Mouse (Mus musculus) layer of hippocampus, adult 9-10 months (tissue): ENCODE measurements at regions not wholly inside any gene's neighbourhood (a gene's known extent, or its start where the extent isn't known, plus 50 kb on each side); places are given as distances from the start of the nearest gene placed in this dataset.

ENCODE experiments used
- DNase-seq: peaks from one replicate; pipeline ENCODE4 v3.0.0; 2022; ENCODE audit warnings: low spot score

- no peak for DNase-seq
Observed at GRCm38 (mm10) chr14:61665815-61666214, 58.6 kb downstream of the Kcnrg start.

GRCm38 (mm10) chr14:61673184-61673583 lies 65.9 kb downstream of the Kcnrg start:
- no peak for DNase-seq

- DNase-seq, result no peak
Observed at GRCm38 (mm10) chr14:61678107-61678506, 70.8 kb downstream of the Kcnrg start.

DNA sequence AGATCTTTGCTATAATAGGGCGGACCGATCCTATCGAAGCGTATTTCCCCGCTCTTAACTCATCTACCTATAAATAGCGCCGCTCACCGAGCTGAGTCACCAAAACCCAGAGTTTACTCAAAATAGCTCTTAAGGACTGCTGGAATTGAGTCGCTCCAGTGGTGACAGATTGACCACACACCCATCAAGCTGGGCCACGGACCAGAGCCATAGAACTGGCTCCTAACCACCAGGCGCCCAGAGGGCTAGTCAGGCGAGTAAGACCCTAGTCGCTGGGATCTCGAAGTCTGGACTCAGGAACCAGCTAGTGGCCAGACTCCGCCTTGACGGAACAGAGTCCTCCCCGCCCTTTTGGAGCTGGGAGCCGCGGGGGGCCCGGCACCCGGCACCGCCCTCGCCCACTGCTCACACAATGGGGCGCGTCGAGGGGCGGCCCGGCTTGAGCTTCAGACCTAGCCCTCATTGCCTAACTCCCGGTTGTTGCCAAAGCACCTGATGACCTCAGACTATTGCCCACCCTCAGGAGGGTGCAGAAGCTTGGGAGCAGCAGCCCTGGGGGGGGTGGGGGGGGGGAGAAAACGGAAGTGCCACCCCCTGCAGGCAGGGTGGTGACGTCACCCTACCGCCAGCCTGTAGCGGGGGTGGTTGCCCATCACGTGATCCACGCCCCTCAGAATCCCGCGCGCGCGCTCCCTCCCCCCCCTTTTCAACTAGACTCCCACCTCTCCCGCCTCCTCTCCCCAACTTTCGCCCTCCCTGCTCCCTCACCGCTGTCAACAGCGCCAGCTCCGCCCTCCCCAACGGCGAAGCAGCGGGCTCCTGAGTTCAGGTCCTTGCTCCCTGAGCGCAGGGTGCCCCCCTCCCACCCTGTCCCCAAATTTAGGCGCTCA lies 73.8 kb downstream of the Kcnrg start:
- peak; percentile 55 for DNase-seq

DNA sequence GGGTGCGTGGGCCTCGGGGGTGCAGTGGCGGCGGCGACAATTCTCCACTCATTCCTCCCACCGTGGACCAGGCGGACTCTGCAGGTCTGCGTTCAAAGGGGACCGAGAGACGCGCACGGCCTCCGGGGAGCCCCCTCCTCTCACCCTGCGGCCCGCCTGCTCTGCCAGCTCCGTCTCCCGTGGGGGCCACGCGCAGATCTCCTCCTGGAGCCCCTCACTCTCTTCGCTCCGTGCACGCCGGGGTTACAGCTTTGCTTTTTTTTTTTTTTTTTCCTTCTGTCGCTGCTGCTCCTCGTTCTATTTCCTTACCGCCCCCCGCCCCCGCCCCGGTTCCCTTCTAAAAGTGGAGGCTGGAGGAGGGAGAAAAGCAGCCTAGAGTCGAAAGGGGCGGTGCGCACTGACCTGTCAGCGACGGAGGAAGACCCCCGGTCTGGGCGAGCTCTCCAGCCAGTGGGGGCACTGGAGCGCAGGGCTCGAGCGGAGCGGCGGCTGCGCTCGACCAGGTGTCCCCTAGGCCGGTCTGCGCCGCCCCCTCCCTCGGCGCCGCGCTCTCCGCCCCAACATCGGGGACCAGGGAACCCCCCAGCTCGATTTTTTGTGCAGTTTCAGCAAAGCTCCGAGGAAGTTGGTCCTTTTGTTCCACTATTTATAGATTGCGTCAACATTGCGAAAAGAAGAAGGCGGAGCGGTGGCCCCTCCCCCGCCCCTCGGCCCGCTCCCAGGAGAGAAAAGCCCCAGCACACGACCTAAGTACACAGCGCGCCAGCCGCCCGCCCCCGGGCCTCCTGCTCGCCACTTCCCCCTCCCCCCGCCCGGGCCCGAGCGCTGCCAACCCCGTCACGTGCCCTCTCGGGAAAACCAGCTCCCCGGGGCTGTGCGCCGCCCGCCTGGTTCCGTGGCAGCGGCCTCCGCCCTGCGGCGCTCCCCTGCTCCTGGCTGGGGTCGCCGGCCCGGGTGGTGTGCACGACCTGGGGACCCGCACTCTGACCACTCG lies 74.7 kb downstream of the Kcnrg start:
- DNase-seq, result peak; percentile 51

GRCm38 (mm10) chr14:61682721-61683355 lies 75.6 kb downstream of the Kcnrg start:
- peak; percentile 35 for DNase-seq

DNA sequence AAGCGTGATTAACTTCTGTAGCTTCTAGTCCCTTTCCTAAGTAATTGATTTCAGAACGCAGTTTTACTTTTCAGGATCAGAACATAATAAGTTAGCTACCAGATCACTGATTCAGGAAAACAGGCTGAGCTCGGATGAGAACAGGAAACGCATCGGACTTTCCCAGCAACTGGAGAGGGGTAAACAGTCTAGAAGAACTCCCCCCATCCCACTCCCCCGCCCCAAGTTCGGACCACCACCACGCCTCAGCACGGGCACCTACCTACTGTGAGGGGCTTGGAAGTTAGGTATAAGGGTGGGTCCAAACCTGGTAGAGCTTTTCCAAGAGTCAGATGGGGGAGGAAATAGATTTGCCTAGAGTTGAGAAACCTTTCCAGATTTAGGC lies 76.1 kb downstream of the Kcnrg start:
- no peak for DNase-seq

DNA sequence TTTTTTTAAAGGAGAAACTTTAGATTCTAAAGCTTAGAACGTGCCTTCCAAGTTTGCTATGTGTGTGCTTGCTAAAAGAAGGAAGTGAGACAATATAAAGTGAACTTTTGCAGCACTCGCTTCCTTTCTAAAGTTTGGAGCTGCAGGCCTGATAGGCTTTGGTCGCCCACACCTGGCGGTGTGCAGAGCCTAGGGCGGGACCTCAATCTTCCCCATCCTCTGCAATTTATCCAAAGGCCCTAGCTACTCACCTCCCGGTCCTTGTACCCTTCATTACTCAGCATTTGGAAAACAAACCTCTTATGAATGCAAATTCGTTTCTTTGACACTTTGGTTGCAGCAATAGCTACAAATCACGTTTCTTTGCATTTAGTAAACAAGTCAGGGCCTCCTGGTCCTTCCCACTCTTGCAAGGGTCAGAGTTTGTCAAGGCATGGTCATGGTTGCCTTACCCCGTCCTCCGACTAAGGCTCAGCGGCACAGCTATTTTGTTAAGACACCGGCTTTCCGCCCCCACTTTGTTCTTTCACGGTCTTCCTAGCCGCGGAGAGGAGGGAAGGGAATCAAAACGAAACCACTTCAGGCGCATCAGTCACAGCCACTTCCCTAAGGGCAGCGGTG lies 76.6 kb downstream of the Kcnrg start:
- DNase-seq, result no peak

DNA sequence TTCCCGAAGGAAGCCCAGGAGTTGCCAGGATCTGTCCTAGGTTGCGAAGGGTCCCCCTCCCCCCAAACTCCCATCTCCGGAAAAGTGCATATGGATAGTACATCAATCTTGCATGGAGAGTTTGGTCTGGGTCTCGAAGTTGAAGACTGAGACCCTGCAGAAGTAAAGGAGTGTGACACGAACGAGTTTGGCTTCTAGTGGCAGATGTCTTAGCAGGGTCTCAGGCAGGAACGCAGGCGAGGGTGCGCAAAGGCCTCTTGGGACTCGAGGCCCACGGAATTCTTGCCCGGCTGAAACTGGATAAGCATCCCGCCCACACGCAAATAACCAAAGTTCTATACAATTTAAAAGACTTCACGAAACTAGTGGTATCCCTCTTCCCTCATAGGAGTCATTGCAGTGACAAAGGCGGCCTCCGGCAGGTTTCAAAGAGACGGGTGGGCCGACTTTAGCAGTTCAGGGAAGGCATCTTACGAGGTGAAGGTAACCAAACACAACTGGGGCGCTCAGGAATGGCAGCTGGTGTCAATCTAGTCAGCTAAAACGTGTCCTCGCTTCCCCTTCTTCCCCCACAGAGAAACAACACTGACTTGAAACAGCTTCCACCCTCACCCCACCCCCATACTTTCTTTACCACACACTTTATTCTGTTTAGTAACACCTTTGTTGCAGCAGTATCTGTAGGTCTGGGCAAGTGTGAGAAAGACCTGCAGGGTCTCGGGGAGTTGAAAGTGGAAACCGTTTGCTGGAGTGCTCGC lies 77.4 kb downstream of the Kcnrg start:
- DNase-seq, result no peak

- DNase-seq, result no peak
Observed at GRCm38 (mm10) chr14:61685231-61685800, 78.1 kb downstream of the Kcnrg start.

GRCm38 (mm10) chr14:61686101-61686691 lies 78.9 kb downstream of the Kcnrg start:
- no peak for DNase-seq

- DNase-seq, result no peak
Observed at GRCm38 (mm10) chr14:61686821-61687341, 79.6 kb downstream of the Kcnrg start.

DNA sequence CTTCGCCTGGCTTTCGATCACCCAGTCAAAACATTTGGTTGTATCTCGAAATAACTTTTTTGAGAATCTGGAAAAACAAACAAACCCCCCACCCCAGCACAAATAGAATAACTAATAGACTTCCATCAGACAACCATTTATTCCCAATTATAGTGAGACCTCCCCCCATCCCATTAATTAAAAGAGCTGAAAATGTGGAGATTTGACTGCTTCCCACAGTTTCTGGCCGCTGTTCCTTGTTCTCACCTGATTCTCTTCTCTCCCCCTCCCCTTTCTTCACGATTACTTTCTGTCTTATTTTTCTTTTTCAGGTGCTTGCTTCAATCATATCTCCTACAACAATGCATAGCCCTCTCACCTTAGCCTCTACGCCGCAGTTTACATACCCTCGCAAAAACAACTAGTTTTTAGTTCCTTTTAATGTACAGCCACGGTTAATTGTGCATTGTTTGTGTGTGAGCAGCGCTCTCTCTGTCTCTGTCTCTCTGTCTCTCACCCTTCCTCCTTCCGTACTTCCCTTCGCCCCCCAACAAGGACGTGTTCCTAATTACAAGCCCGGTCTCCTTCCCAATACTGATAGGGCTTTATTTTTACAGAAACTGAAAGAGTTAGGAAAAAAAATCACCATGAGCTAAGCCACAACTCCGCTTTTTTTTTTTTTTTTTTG lies 80.2 kb downstream of the Kcnrg start:
- DNase-seq, result no peak

- no peak for DNase-seq
Observed at GRCm38 (mm10) chr14:61688013-61688520, 80.8 kb downstream of the Kcnrg start.

- DNase-seq, result no peak
Observed at GRCm38 (mm10) chr14:61688666-61689065, 81.4 kb downstream of the Kcnrg start.

DNA sequence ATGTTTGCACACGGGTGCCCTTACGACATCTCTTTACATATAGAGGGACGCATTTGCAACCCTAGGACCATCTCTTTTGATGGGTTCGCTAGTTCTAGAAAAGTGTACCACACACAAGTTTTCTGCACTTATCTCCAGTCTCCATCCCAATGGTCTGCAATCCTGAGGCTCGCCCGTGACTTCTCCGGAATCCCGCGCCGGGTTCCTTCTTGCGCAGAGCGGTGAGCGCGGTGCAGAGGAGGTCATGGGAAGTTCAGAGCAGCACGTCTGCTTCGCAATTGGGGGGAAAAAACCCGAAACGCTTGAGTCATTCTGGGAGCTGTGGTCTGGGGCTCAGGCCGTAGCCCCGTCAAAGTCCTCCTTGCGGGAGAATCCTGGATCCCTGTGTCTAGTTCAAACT lies 82.0 kb downstream of the Kcnrg start:
- no peak for DNase-seq

- no peak for DNase-seq
Observed at GRCm38 (mm10) chr14:61689776-61690175, 82.5 kb downstream of the Kcnrg start.

DNA sequence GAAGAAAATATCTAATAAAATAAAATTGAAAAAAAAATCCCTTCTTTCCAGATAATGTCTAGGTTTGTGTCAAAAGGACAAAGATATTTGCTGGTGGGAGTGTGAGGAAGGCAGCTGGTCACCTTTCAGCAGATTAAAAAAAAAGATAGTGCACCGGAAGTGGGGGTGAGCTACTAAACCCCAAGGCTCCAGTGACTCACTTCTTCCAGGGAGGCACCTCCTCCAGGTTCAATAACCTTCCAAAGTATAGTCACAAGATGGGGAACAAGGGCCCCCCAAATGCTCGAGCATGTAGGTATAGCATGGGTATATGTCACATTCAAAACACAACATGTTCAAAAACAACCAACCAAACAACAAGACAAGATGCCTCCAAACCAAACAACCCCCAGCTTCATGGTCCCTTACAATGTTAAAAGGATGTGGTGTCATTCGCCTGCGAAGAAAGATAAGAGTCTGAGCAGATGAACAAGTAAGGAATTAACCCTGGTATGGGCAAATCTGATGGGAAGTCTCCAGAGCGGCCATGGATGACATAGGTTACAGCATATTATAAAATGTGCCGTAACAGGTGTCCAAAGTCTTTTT lies 84.6 kb downstream of the Kcnrg start:
- DNase-seq, result no peak

- no peak for DNase-seq
Observed at GRCm38 (mm10) chr14:61694796-61695195, 87.5 kb downstream of the Kcnrg start.
